Mouse (Mus musculus): ENCODE measurements at regions not wholly inside any gene's neighbourhood (a gene's known extent, or its start where the extent isn't known, plus 50 kb on each side); places are given as distances from the start of the nearest gene placed in this dataset.

DNA sequence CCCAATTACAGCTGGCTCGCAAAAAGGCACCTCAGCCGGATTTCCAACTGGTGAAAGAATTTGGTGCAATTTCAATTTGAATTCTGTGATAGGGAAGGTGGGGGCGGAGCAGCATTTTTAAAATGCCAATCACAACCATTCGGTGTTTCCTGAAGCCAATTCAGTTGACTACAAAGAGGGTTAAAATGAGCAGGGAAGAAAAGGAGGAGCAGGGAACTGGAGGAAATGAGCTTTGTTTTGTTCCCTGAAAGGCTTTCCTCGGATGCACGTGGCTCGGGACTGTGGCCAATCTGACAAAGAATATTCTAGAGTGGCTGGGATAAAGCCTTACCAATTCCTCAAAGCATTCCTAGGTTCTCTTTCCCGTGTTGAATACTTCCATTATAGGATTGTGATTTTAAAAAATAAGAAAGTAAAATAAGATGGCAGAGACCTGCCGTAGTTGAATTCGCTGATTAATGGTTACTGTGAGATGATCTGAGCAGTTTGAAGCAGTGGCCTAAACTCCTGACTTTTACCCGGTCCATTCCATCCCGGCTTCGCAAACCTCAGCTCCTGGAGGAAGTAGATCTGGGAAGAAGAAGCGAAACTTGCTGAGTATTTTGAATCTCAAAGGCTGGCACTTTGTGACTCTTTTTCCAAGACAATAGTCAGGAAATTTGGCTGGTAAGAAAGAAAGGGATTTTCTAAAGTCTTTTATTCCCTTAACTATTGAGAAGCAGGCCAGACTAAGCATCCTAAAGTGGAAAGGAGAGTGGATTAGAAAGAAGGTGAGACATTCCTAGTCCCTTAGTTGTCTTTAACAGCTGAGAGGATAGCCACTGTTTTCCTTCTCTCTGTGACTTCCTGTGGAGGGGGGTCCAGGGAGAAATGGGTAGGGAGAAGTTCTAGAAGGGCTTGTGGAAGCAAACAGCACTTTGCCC is 229.3 kb upstream of the Adgrl2 start:
- no peaks in the 10 kb centered on the region for H3K27me3 ChIP-seq (ENCODE audit: insufficient read depth, low read length)
- H3K4me2 ChIP-seq (ENCODE audit: low read length): no peak overlapping the region
- no peak for ATAC-seq (replicated peaks; ENCODE audit: low FRiP score, low read depth)
- TF ChIP-seq CTCF (IDR thresholded peaks at IDR 0.05; ENCODE audit: low read depth): no peak
- WGBS: 58% methylated on average over 14 of the region's 14 CpGs
- no peaks in the 10 kb centered on the region for H3K36me3 ChIP-seq (ENCODE audit: insufficient read depth, low read length)
- peak overlapping the region; percentile 60 for H3K27ac ChIP-seq
- H3K4me1 ChIP-seq (replicated peaks; ENCODE audit: insufficient read depth, low read length): peaks cover 18% of the 10 kb centered on the region
- no peaks in the 10 kb centered on the region for H3K9me3 ChIP-seq (replicated peaks; ENCODE audit: low read length)
- H3K4me3 ChIP-seq (replicated peaks; ENCODE audit: low read depth, low read length): no peak overlapping the region
- peak; percentile 36 for DNase-seq (ENCODE audit: low spot score)
- H3K9ac ChIP-seq (ENCODE audit: low read depth, low read length): no peak overlapping the region

DNA sequence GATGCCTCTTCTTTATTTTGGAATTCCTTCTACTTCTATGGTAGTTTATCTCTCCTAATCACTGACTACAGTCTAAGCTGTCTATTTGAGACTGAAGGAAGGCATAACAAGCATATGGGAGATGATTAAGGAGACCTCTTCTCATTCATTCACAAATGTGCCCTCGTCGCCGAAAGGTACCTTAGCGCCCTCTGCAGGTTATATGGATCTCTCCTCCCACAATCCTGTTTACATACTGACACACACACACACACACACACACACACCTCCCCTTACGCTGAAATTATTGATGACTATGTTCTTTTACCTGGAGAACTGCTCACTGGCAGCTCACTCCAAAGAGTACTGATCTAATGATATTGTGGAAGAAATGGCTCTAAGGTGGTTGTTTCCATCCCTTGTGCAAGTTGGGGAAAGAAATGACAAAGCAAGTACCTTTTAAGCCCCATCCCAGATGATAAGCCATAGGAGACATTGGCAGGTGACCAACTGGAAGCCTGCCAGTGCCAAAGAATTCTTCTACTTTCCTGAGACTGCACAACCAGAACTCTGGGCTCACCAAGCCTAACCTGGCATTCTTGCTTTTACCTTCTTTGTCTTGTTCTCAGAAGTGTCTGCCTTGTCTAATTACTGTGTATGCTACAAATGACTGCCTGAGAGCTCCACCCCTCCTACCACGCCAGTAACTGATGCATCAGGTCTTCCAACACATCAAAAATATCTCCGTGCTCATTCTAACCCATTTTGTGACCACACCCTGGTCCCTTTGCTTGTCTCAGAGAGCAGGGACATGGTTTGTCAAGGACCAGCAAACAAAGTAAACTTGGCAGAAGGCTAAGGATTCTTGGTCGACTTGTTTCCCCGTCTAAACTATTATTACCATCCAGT is 227.8 kb upstream of the Adgrl2 start:
- Histone ChIP-seq H3K9me3 (replicated peaks; ENCODE audit: low read length) (no peaks in the 10 kb centered on the region), H3K27ac (no peak overlapping the region), H3K36me3 (ENCODE audit: insufficient read depth, low read length) (no peaks in the 10 kb centered on the region), H3K27me3 (ENCODE audit: insufficient read depth, low read length) (no peaks in the 10 kb centered on the region), H3K9ac (ENCODE audit: low read depth, low read length) (no peak overlapping the region), H3K4me2 (ENCODE audit: low read length) (no peak overlapping the region), H3K4me1 (replicated peaks; ENCODE audit: insufficient read depth, low read length) (peaks cover 18% of the 10 kb centered on the region), H3K4me3 (replicated peaks; ENCODE audit: low read depth, low read length) (no peak overlapping the region)
- DNase-seq (ENCODE audit: low spot score) (no peak), ATAC-seq (replicated peaks; ENCODE audit: low FRiP score, low read depth) (no peak)
- WGBS: 89% methylated on average over 9 of the region's 9 CpGs
- TF ChIP-seq CTCF (IDR thresholded peaks at IDR 0.05; ENCODE audit: low read depth): peak; percentile 39; the same call in 1 of the 2 replicates

DNA sequence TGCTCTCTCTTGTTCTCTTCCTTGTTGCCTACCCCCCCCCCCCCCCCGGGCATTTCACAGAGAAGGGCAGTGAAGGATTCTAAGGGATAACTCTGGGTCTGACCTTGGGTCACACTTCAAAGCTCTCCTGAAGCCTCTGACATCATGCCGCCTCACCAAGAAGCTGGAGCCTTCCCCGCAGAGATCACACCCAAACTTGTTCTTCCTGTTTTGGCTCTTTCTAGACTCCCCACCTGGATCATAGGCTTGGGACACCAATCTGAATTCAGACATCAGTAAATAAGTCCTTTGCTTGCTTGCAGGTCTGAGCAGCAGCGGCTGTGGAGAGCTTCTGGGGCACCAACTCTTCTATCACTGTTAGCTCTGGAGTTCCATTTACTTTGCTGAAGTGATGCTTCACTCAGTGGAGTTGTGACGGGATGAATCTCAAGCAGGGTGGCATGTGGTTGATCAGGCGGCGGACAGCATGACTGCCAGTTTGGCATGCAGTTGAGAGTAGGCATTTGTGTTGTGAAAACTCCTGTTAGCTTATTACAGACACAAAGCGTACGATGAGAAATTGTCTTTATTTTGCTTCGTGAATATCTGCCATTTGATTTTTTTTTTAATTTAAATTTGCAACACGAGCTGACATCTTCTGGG is 226.5 kb upstream of the Adgrl2 start:
- no peaks in the 10 kb centered on the region for H3K36me3 ChIP-seq (ENCODE audit: insufficient read depth, low read length)
- TF ChIP-seq CTCF (IDR thresholded peaks at IDR 0.05; ENCODE audit: low read depth): no peak
- peaks cover 18% of the 10 kb centered on the region for H3K4me1 ChIP-seq (replicated peaks; ENCODE audit: insufficient read depth, low read length)
- 84% methylated on average over 10 of the region's 11 CpGs for WGBS
- H3K9ac ChIP-seq (ENCODE audit: low read depth, low read length): no peak overlapping the region
- no peak overlapping the region for H3K4me3 ChIP-seq (replicated peaks; ENCODE audit: low read depth, low read length)
- no peak for DNase-seq (ENCODE audit: low spot score)
- no peak overlapping the region for H3K4me2 ChIP-seq (ENCODE audit: low read length)
- ATAC-seq (replicated peaks; ENCODE audit: low FRiP score, low read depth): no peak
- H3K9me3 ChIP-seq (replicated peaks; ENCODE audit: low read length): no peaks in the 10 kb centered on the region
- H3K27me3 ChIP-seq (ENCODE audit: insufficient read depth, low read length): no peaks in the 10 kb centered on the region
- no peak overlapping the region for H3K27ac ChIP-seq

DNA sequence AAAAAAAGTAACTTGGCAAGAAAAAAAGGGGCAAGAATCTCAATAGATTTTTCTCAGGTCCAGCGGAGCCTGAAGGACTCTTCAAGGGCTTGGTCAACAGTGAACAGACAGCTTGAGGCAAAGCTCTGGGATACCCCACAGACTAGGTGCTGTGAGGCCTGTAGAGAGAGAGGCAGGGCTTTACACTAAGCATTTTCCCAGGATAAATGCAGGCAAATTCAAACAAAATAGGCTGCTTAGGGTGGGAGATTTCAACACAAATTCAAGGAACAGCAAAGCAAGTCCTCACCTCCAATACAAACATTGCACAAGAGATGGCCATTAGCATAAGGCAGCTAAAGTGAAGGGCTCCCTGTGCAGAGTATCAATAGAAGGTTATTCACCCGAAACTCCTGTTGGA is 225.3 kb upstream of the Adgrl2 start:
- peaks cover 18% of the 10 kb centered on the region for H3K4me1 ChIP-seq (replicated peaks; ENCODE audit: insufficient read depth, low read length)
- no peak overlapping the region for H3K4me2 ChIP-seq (ENCODE audit: low read length)
- H3K9me3 ChIP-seq (replicated peaks; ENCODE audit: low read length): no peaks in the 10 kb centered on the region
- H3K36me3 ChIP-seq (ENCODE audit: insufficient read depth, low read length): no peaks in the 10 kb centered on the region
- DNase-seq (ENCODE audit: low spot score) (no peak), ATAC-seq (replicated peaks; ENCODE audit: low FRiP score, low read depth) (no peak)
- TF ChIP-seq CTCF (IDR thresholded peaks at IDR 0.05; ENCODE audit: low read depth): no peak
- no peak overlapping the region for H3K27ac ChIP-seq
- H3K4me3 ChIP-seq (replicated peaks; ENCODE audit: low read depth, low read length): no peak overlapping the region
- no peak overlapping the region for H3K9ac ChIP-seq (ENCODE audit: low read depth, low read length)
- no peaks in the 10 kb centered on the region for H3K27me3 ChIP-seq (ENCODE audit: insufficient read depth, low read length)
- 68% methylated on average over 2 of the region's 2 CpGs for WGBS

DNA sequence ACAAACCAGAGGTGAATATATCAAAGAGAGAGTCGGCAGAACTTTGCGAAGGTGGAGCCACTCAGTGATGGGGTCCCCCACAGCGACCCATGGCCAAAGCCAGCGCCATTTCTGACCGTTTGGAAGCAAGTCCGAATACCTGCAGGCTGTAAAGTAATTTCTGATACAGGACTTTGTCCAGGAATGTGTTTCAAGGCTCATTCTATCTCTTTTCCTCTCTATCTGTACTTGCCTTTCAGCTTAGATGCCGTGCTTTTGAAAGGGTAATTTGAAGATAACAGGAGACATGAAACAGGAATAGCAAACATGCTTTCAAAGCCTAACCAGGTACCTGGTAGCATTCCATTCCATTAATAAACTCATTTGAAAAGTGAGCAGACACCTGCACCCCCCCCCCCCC is 221.6 kb upstream of the Adgrl2 start:
- ATAC-seq (replicated peaks; ENCODE audit: low FRiP score, low read depth) (no peak), DNase-seq (ENCODE audit: low spot score) (no peak)
- Histone ChIP-seq H3K4me3 (replicated peaks; ENCODE audit: low read depth, low read length) (no peak overlapping the region), H3K9me3 (replicated peaks; ENCODE audit: low read length) (no peaks in the 10 kb centered on the region), H3K27me3 (ENCODE audit: insufficient read depth, low read length) (no peaks in the 10 kb centered on the region), H3K27ac (no peak overlapping the region), H3K36me3 (ENCODE audit: insufficient read depth, low read length) (no peaks in the 10 kb centered on the region), H3K4me2 (ENCODE audit: low read length) (no peak overlapping the region), H3K4me1 (replicated peaks; ENCODE audit: insufficient read depth, low read length) (no peaks in the 10 kb centered on the region; the same call in 1 of the 2 replicates), H3K9ac (ENCODE audit: low read depth, low read length) (no peak overlapping the region)
- 92% methylated on average over 7 of the region's 7 CpGs for WGBS
- TF ChIP-seq CTCF (IDR thresholded peaks at IDR 0.05; ENCODE audit: low read depth): no peak

DNA sequence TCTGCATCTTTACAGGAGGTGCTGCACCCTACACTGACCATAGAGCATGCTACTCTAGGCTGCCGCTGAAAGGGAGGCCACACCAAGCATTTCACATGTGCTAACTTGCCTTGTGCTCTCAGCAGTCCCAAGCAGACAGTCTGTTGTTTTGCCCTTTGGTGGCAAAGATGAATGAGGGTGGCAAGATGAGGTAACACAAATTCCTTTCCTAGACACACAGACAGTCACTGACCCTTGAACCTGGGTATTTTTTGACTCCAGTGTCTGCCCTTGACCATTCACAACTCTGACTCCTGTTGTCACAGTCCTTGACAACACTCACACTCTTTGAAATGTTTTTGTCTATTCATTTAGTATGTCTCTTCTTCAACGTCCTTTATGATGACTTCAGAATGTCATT is 218.9 kb upstream of the Adgrl2 start:
- Histone ChIP-seq H3K27me3 (ENCODE audit: insufficient read depth, low read length) (no peaks in the 10 kb centered on the region), H3K9me3 (replicated peaks; ENCODE audit: low read length) (no peaks in the 10 kb centered on the region), H3K27ac (no peak overlapping the region), H3K36me3 (ENCODE audit: insufficient read depth, low read length) (no peaks in the 10 kb centered on the region), H3K4me3 (replicated peaks; ENCODE audit: low read depth, low read length) (no peak overlapping the region), H3K4me1 (replicated peaks; ENCODE audit: insufficient read depth, low read length) (no peaks in the 10 kb centered on the region; the same call in 1 of the 2 replicates), H3K9ac (ENCODE audit: low read depth, low read length) (no peak overlapping the region), H3K4me2 (ENCODE audit: low read length) (no peak overlapping the region)
- 88% methylated on average over 2 of the region's 2 CpGs for WGBS
- ATAC-seq (replicated peaks; ENCODE audit: low FRiP score, low read depth) (no peak), DNase-seq (ENCODE audit: low spot score) (no peak)
- no peak for TF ChIP-seq CTCF (IDR thresholded peaks at IDR 0.05; ENCODE audit: low read depth)

All from kidney, postnatal 0 days (tissue).